Mouse (Mus musculus) cerebellum, postnatal 25 days (tissue): ENCODE data around the gene Cbx1.

Experiments used
- DNase-seq, 2 experiments: peaks; one replicate each; pipeline ENCODE4 v3.0.0; 2021; ENCODE audit warnings: mixed read lengths in 2 of 2

Gene Cbx1

DNA sequence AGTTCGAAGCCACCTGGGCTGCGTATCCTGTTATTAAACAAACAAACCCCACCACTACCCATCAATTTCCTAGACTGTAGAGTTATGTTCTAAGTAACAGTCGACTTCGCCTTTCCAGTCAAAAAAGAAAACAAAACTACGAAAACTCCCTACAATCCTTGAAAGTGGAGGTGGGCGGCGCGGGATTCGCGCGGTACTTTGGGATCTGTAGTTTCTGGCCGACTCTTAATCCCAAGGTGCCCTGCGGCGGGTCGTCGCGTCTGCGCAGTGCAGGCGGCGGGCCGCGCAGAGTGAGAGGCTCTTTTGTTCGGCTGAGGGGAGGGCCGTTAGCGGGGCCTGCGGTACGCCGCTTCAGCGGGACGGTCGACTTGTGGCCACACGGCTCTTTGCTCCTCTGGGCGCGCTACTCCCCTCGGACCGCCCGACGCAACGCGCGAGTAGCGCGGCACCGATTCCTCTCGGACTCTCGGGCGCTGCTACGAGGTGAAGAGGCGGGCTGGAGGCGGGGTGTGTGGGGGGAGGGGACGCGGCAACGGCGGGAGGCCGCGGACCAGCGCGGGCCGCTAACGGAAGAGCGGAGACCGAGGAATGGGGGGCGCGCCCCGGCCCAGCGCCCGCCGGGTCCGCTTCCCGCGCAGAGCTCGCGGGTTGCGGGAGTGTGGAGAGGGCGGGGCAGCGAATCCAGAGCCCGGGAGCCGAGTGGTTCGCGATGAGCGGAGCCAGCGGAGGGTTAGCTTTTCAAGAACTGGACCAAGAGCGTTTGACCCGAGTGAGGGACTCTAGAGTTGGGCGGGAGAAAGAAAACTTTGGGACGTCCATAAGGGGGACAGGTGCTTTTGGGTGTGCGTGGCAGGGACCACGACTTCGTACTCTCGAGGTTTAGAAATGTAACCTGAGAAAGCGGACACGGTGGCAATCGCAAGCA lies at the start of gene Cbx1:
Cbx1 (plus strand) TSS at position 257 of the 925 bp plus-strand sequence.
- DNase-seq: peak; percentile 90 to 93

- no peak for DNase-seq
These were observed 48.1 kb upstream of the Cbx1 start for GRCm38 (mm10) chr11:96740796-96741195.

DNA sequence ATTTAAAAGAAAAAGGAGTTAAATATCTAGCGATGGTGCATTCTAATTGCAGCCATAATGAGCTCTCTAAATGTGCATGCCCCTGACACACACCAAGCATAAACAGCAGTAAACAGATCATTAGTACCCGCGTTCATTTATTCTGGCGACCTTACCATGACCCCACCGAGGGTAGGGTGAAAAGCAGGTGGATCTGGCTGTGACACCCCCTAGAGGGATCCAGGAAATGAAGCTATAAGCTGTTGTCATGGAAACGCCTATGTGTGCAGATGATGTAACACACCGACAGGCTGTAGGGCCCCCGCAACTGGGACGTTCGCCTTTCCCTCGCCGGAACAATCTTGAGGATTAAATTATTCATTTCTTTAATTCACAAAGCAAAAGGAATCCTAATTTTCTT lies 46.9 kb upstream of the Cbx1 start:
- DNase-seq: no peak

DNA sequence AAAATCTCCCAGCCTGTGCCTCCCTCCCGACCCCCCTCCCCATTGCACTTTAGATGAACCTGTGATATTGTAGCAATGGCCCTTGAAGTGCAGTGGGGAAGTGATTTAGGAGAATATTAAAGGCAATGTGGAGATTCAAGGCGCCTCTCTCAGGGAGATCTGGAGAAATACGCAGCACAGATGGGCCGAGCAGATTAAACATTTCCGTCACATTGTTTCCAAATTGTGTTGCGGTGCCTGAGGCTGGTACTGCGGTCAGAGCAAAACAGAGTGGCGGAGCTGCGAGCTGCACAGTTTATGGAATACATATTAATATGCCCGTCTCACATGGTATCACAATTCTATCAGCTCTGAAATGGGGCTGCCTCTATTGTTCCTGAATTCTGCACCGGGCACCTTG lies 45.9 kb upstream of the Cbx1 start:
- peak in 1 of 2 experiments; percentile 34 for DNase-seq

GRCm38 (mm10) chr11:96743891-96744290 lies 45.0 kb upstream of the Cbx1 start:
- DNase-seq: no peak

DNA sequence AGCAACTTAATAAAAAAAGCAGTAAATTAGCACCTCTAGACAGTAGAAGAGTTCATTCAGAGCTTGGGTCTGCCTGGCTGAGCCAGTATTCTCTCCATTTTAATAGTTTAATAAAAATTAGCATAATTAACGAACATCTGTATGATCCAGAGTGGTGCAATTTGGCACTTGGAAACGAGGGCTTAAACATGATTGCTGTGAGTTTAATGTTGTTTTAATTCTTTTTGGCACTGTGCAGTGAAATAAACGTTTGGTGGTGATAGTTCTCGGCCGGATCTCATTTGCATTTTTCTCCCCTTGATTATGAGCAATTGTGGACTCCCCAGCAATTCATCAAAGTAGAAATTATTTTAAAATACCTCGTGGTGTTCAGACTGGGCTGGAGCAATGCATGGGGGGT lies 42.3 kb upstream of the Cbx1 start:
- DNase-seq: no peak

GRCm38 (mm10) chr11:96747555-96747954 lies 41.4 kb upstream of the Cbx1 start:
- no peak for DNase-seq

DNA sequence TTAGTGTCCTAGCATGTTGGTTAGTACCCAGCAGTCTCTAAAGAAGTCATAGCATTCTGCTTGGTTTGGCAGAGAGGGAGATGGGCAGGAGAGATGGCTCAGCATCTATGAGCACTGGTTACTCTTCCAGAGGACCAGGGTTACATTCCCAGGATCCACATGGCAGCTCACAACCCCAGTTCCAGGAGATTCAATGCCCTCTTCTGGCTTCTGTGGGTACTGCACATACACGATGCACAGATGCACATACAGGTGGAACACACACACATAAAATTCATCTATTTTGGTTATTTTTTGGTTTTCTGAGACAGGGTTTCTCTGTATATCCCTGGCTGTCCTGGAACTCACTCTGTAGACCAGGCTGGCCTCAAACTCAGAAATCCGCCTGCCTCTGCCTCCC lies 33.6 kb upstream of the Cbx1 start:
- DNase-seq: no peak

GRCm38 (mm10) chr11:96757421-96757820 lies 31.5 kb upstream of the Cbx1 start:
- DNase-seq: no peak

DNA sequence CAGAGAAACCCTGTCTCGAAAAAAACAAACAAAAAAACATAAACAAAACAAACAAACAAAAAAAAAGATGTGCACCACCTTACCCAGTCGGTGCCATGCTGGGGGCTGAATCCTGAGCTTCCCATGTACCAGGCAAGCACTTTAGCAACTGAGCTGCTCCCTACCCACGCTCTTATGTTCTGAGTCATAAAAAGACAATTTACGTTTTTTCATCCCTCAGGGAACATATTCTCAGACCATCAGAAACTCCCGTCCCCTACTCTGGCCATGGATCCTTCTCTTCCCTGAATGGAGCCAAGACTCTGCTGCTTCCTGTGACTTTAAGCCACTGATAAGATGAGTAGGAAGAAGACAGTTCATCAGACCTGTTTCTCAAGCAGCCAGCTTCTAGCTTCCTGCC lies 30.5 kb upstream of the Cbx1 start:
- DNase-seq: no peak

DNA sequence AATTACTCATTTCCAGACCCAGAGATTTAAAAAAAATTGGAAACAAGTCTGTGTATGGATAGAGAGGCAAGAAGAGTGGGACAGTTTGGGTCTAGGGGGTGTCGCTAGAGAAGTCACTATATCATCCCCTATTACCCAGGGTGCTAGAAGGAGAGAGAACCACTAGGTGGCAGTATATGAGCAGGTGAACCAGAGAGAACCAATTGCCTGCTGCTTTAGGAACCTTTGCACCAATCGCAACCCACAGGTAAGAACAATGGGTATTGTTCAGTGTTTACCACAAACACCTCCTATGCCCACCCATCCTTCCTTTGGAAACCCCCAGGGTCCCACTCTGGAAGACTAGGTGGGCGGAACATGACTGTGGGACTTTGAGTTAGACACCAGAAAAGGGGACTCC lies 28.9 kb upstream of the Cbx1 start:
- peak in 1 of 2 experiments; percentile 64 for DNase-seq

- DNase-seq: no peak
These were observed 26.9 kb upstream of the Cbx1 start for GRCm38 (mm10) chr11:96761984-96762383.

DNA sequence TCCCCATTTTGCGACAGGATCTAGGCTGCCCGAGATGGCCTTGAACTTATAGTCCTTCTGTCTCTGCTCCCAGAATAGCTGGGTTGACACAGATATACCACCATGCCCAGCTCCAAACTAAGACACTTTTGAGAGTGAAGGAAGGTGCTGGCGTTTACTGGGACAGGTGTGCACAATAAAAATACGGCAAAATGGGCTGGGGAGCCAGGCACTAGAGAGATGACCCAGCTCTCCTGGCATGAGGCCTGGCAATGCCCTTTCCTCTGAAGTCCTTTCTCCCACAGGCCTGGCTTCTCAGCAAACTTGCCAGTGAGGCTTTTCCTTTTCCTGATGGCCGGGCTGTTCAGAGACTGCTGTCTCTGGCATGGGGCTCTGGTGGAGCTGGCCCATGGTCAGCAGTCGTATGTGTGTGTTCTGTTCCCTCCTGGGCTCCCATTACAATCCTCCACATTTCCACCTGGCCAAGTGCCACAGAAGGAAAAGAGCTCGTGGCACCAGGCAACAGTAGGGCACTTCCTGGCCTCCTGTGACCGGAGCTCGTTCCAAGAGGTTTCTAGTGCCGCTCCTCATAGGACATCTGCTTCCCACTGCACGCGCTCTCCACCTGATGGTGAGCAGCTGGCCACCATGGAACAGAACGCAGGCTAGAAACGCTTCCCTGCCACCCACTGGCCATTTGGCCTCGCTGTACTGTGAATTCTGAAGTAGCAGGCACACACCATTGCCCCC lies 26.0 kb upstream of the Cbx1 start:
- peak; percentile 79 to 85 for DNase-seq

DNA sequence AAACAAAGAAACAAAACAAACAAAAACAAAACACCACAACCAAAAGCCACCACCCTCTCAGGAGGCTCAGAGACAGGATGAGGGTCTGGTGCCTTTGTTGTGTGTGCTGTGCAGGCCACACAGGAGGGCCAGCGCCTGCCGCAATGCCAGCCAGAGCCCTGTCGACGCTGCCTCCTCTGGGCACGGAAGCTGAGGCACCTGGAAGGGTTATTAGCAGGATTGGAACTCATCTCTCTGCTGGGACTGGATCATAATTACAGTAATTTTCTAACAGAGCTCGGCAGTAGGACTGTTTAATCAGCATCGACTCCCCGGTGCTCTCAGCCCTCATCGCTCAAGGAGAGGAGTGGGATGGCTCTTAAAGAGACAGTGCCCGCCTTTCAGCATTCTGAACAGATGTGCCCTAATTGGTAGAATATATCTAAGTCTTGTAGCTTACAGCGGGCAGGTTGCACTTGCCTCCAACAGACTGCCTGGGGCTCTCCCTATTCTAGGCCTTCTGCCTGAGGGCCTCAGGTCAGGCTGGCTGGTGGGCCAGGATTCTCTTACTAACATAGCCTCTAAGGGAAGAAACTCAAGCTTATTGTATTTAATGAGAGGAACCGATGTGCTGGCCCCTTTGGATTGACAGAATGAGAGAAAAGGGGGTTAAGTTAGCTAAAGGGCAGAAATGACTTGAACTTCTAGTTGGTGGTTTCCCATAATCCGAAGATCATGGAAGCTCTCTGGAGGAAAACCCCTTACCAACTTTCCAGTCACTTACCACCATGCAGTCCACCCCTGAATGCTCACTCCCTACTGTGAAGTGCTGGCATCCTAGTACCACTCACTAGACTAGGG lies 24.2 kb upstream of the Cbx1 start:
- no peak for DNase-seq

- no peak for DNase-seq
These were observed 23.3 kb upstream of the Cbx1 start for GRCm38 (mm10) chr11:96765645-96766044.

- no peak for DNase-seq
These were observed 22.4 kb upstream of the Cbx1 start for GRCm38 (mm10) chr11:96766555-96766954.

GRCm38 (mm10) chr11:96767096-96767495 lies 21.8 kb upstream of the Cbx1 start:
- no peak for DNase-seq

- no peak for DNase-seq
These were observed 20.7 kb upstream of the Cbx1 start for GRCm38 (mm10) chr11:96768240-96768639.

- no peak for DNase-seq
These were observed 17.5 kb upstream of the Cbx1 start for GRCm38 (mm10) chr11:96771274-96771975.

GRCm38 (mm10) chr11:96772413-96772812 lies 16.5 kb upstream of the Cbx1 start:
- no peak for DNase-seq

- DNase-seq: no peak
These were observed 14.4 kb upstream of the Cbx1 start for GRCm38 (mm10) chr11:96774536-96774935.

DNA sequence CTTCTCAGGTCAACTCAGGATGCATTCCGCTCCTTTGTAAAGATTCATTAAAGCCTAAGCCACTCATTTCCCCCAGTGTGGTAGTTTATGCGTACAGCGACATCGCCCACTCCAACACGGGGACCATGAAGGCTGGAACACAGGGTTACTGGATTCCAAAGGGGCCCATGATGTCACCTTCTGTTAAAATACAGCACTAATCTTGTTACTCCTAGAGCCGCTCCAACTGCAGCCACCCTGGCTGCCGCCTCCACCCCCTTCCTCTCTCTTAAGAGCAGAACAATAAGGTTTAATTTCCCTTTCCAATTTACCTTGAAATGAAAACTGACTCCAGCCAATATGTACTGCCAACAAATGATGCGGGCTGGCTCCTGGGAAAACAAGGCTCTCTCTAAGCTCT lies 13.9 kb upstream of the Cbx1 start:
- no peak for DNase-seq
